29 mouse cellular contexts compared by ENCODE assay signal in genomic region chr2:38607716-38608115, GRCm38 (mm10). TPM values are rescaled to one million over a fixed set of nuclear protein-coding genes. Genes with fewer than 3 reads are reported as not detected.
DNase-seq lines count a peak whose midpoint lies in the region; ATAC-seq and TF ChIP-seq lines count a peak whose summit lies in the region.
"Had no signal": no experiment of that assay in that cellular context is flagged by ENCODE, and none has a peak within 500 bp of the region (broad histone marks: within the 10 kb centered on the region; RNA-seq: fewer than 3 reads in every experiment).

No protein-coding gene starts in this region.

- H3K4me1 ChIP-seq in kidney, adult 2 months (ENCODE audit: control insufficient read depth, insufficient read depth, low read length): peaks cover 8% of the 10 kb centered on the region
- H3K4me1 ChIP-seq in kidney, embryonic 15.5 days: no peaks in the 10 kb centered on the region
- H3K4me1 ChIP-seq in lung, embryonic 16.5 days (replicated peaks; ENCODE audit: control insufficient read depth, insufficient read depth, low read length): no peaks in the 10 kb centered on the region
- peaks cover 18% of the 10 kb centered on the region for H3K4me1 ChIP-seq in midbrain, embryonic 16.5 days (ENCODE audit: control insufficient read depth, insufficient read depth, low read length)
- H3K4me1 ChIP-seq in midbrain, embryonic 10.5 days: peaks cover 14% of the 10 kb centered on the region; the same call in 1 of the 2 replicates

- no peak for ATAC-seq in kidney, embryonic 15.5 days (replicated peaks; ENCODE audit: low FRiP score)
- peak; percentile 45; the same call in 1 of the 2 replicates for ATAC-seq in lung, embryonic 16.5 days (ENCODE audit: low read depth)
- no peak for ATAC-seq in midbrain, embryonic 16.5 days
- 0 out of 2 replicates have a peak, but pooled peaks have one; percentile 14 for ATAC-seq in megakaryocyte progenitor cell, adult 5-6 weeks (replicated peaks; ENCODE audit: poor library complexity)
- ATAC-seq: activated CD4-positive, CD25-positive, alpha-beta regulatory T cell, adult 4 months; forebrain, embryonic 16.5 days; intestine, embryonic 16.5 days had no signal

- no peaks in the 10 kb centered on the region for H3K27me3 ChIP-seq in kidney, adult 2 months (replicated peaks; ENCODE audit: control insufficient read depth, insufficient read depth, low read length)
- no peaks in the 10 kb centered on the region for H3K27me3 ChIP-seq in kidney, embryonic 15.5 days
- no peaks in the 10 kb centered on the region for H3K27me3 ChIP-seq in lung, embryonic 16.5 days (ENCODE audit: control insufficient read depth, insufficient read depth, low read depth, low read length)
- H3K27me3 ChIP-seq in midbrain, embryonic 16.5 days (ENCODE audit: control insufficient read depth, insufficient read depth, low read depth, low read length): no peaks in the 10 kb centered on the region
- no peaks in the 10 kb centered on the region for H3K27me3 ChIP-seq in midbrain, embryonic 10.5 days (ENCODE audit: low read depth, poor library complexity, severe bottlenecking)
- H3K27me3 ChIP-seq: embryonic facial prominence, embryonic 13.5 days; heart, embryonic 15.5 days; hindbrain, embryonic 12.5 days; megakaryocyte, embryonic 14.5 days; neural tube, embryonic 12.5 days had no signal

- WGBS in kidney, adult 2 months: 51% methylated on average over 1 of the region's 1 CpGs
- WGBS in kidney, embryonic 15.5 days: 55% methylated on average over 1 of the region's 1 CpGs
- WGBS in lung, embryonic 16.5 days: 61% methylated on average over 1 of the region's 1 CpGs
- WGBS in midbrain, embryonic 16.5 days: 100% methylated on average over 1 of the region's 1 CpGs
- 91% methylated on average over 1 of the region's 1 CpGs for WGBS in midbrain, embryonic 10.5 days

- TF ChIP-seq CTCF in kidney, adult 2 months (conservative IDR thresholded peaks at IDR 0.05; ENCODE audit: insufficient read depth, insufficient read length, low read depth, low read length): no peak

- 0 out of 2 replicates have a peak overlapping the region, but pooled peaks have one; percentile 12 for H3K27ac ChIP-seq in kidney, adult 2 months (ENCODE audit: insufficient read depth, low read depth, low read length)
- no peak overlapping the region for H3K27ac ChIP-seq in kidney, embryonic 15.5 days
- H3K27ac ChIP-seq in lung, embryonic 16.5 days (ENCODE audit: low read length): no peak overlapping the region
- 0 out of 2 replicates have a peak overlapping the region, but pooled peaks have one; percentile 3 for H3K27ac ChIP-seq in midbrain, embryonic 16.5 days (ENCODE audit: low read length)
- H3K27ac ChIP-seq in midbrain, embryonic 10.5 days (replicated peaks): no peak overlapping the region
- H3K27ac ChIP-seq: embryonic facial prominence, embryonic 13.5 days; forebrain, embryonic 10.5 days; heart, embryonic 15.5 days; layer of hippocampus, adult 2 months; neural tube, embryonic 12.5 days had no signal

- no peak for TF ChIP-seq POLR2A in kidney, adult 2 months (IDR thresholded peaks at IDR 0.05; ENCODE audit: low read depth, low read length)

- no peak overlapping the region for H3K4me2 ChIP-seq in kidney, embryonic 15.5 days
- H3K4me2 ChIP-seq in lung, embryonic 16.5 days (ENCODE audit: low read depth, low read length): no peak overlapping the region
- H3K4me2 ChIP-seq in midbrain, embryonic 16.5 days (ENCODE audit: low read length): no peak overlapping the region
- H3K4me2 ChIP-seq: embryonic facial prominence, embryonic 13.5 days; heart, embryonic 15.5 days; hindbrain, embryonic 12.5 days; lung, embryonic 14.5 days; neural tube, embryonic 12.5 days had no signal

- no peak overlapping the region for H3K4me3 ChIP-seq in kidney, adult 2 months (ENCODE audit: insufficient read depth, low read depth, low read length)
- H3K4me3 ChIP-seq in kidney, embryonic 15.5 days (replicated peaks): no peak overlapping the region
- no peak overlapping the region for H3K4me3 ChIP-seq in lung, embryonic 16.5 days (ENCODE audit: low read length)
- H3K4me3 ChIP-seq in midbrain, embryonic 16.5 days (ENCODE audit: low read depth, low read length): no peak overlapping the region
- H3K4me3 ChIP-seq in midbrain, embryonic 10.5 days: no peak overlapping the region
- H3K4me3 ChIP-seq: embryonic facial prominence, embryonic 13.5 days; forebrain, embryonic 10.5 days; heart, embryonic 15.5 days; hindbrain, embryonic 12.5 days; layer of hippocampus, adult 2 months; megakaryocyte, embryonic 14.5 days; neural tube, embryonic 12.5 days had no signal

- no peaks in the 10 kb centered on the region for H3K9me3 ChIP-seq in kidney, embryonic 15.5 days (replicated peaks)
- H3K9me3 ChIP-seq in lung, embryonic 16.5 days (ENCODE audit: control insufficient read depth, low read length): no peaks in the 10 kb centered on the region
- no peaks in the 10 kb centered on the region for H3K9me3 ChIP-seq in midbrain, embryonic 16.5 days (replicated peaks; ENCODE audit: control insufficient read depth, low read length, poor library complexity, severe bottlenecking)
- H3K9me3 ChIP-seq in midbrain, embryonic 10.5 days (replicated peaks): no peaks in the 10 kb centered on the region
- H3K9me3 ChIP-seq: embryonic facial prominence, embryonic 13.5 days; forebrain, embryonic 10.5 days; heart, embryonic 15.5 days; hindbrain, embryonic 12.5 days; megakaryocyte, embryonic 14.5 days; neural tube, embryonic 12.5 days had no signal

- H3K36me3 ChIP-seq in kidney, adult 2 months (ENCODE audit: control insufficient read depth, insufficient read depth, low read length): no peaks in the 10 kb centered on the region; the same call in 1 of the 2 replicates
- H3K36me3 ChIP-seq in kidney, embryonic 15.5 days: peaks cover 38% of the 10 kb centered on the region
- H3K36me3 ChIP-seq in lung, embryonic 16.5 days (ENCODE audit: control insufficient read depth, insufficient read depth, low read length): peaks cover 3% of the 10 kb centered on the region; the same call in 1 of the 2 replicates
- no peaks in the 10 kb centered on the region for H3K36me3 ChIP-seq in midbrain, embryonic 16.5 days (ENCODE audit: control insufficient read depth, insufficient read depth, low read length)
- peaks cover 49% of the 10 kb centered on the region for H3K36me3 ChIP-seq in midbrain, embryonic 10.5 days
- H3K36me3 ChIP-seq: hindbrain, embryonic 12.5 days had no signal

- no peak overlapping the region for H3K9ac ChIP-seq in kidney, embryonic 15.5 days
- H3K9ac ChIP-seq in lung, embryonic 16.5 days (ENCODE audit: low read length): no peak overlapping the region
- H3K9ac ChIP-seq in midbrain, embryonic 16.5 days (ENCODE audit: low read depth, low read length): no peak overlapping the region
- H3K9ac ChIP-seq: embryonic facial prominence, embryonic 13.5 days; heart, embryonic 15.5 days; hindbrain, embryonic 12.5 days; lung, embryonic 14.5 days; neural tube, embryonic 12.5 days had no signal

- peak; percentile 54 for DNase-seq in kidney, adult 2 months
- no peak for DNase-seq in lung, postnatal 14 days
- no peak for DNase-seq in midbrain, embryonic 10.5 days (ENCODE audit: low spot score)
- DNase-seq: adrenal gland, adult 2 months; adrenal gland, postnatal 36 days; B cell, adult 2 months; cerebellum, adult 18-20 months; cerebellum, postnatal 10 days; gastrocnemius, postnatal 14 days; left cerebral cortex, postnatal 4 days; lung, embryonic 14.5 days; midbrain, embryonic 14.5 days; right cerebral cortex, postnatal 4 days; thymus, adult 2 months; thymus, postnatal 36 days had no signal

RNA-seq across cellular contexts. Expression of gene Psmb7, which starts 36.2 kb away (rescaled TPM):
- 97.9 and 136 TPM in 2 replicates for polyA plus RNA-seq in kidney, adult 2 months (2012; rRNA removed)
- 270 and 278 TPM in 2 replicates for polyA plus RNA-seq in kidney, embryonic 15.5 days (2015; fragmentation: Nextera tagmentation; extraction: Ambion mirVana)
- polyA plus RNA-seq in lung, embryonic 16.5 days (2015; fragmentation: Nextera tagmentation; extraction: Ambion mirVana): 227 and 238 TPM in 2 replicates
- 260 and 275 TPM in 2 replicates for polyA plus RNA-seq in midbrain, embryonic 16.5 days (2015; fragmentation: Nextera tagmentation; extraction: Ambion mirVana)
- 322 and 336 TPM in 2 replicates for polyA plus RNA-seq in midbrain, embryonic 10.5 days (2016; fragmentation: Nextera tagmentation; extraction: Ambion mirVana)
- total RNA-seq in megakaryocyte progenitor cell, adult 5-6 weeks (2015): 251 and 258 TPM in 2 replicates
- total RNA-seq in megakaryocyte progenitor cell, adult 5-6 weeks (2017): 275 and 310 TPM in 2 replicates

Comparison
In these comparisons a context has a peak if more than half of its experiments do, and no peak if none do; other contexts are left out.
1. H3K27ac ChIP-seq: peak in kidney, adult 2 months (single experiment) and midbrain, embryonic 16.5 days (single experiment); none in kidney, embryonic 15.5 days (single experiment), lung, embryonic 16.5 days (single experiment) and midbrain, embryonic 10.5 days (single experiment).
2. ATAC-seq: peak in lung, embryonic 16.5 days (single experiment) and megakaryocyte progenitor cell, adult 5-6 weeks (single experiment); none in kidney, embryonic 15.5 days (single experiment) and midbrain, embryonic 16.5 days (single experiment).